Mouse (Mus musculus) lung, postnatal 0 days (tissue): ENCODE measurements around the gene Gpc6. TPM values are rescaled to one million over a fixed set of nuclear protein-coding genes. Genes with fewer than 3 reads are reported as not detected.
A peak's percentile ranks its signal among the peaks of the same experiment; 100 is the strongest.

Experiments used
- ATAC-seq: fragments of 200-750 bp; cut with Nextera tagmentation; 2 replicates; pipeline ENCODE4 v1.8.0; 2017; ENCODE audit warnings: moderate library complexity
- DNase-seq: peaks from one replicate; pipeline ENCODE4 v3.0.0-alpha.2; 2016; ENCODE audit warnings: low spot score
- H3K27ac ChIP-seq: fragments of 300-500 bp; sonication (generic); 2 replicates; pipeline ENCODE4 v1.5.1; 2014; ENCODE audit warnings: antibody characterized with exemption, mild to moderate bottlenecking, low read length, mixed read lengths
- H3K27me3 ChIP-seq: fragments of 300-500 bp; sonication (generic); replicated peaks from 2 replicates; pipeline ENCODE4 v1.6.1; 2014; ENCODE audit warnings: low read length, mixed read lengths; ENCODE audit not compliant: insufficient read depth
- H3K36me3 ChIP-seq: fragments of 300-500 bp; sonication (generic); 2 replicates; pipeline ENCODE4 v1.6.1; 2014; ENCODE audit warnings: low read length, mixed read lengths; ENCODE audit not compliant: insufficient read depth
- H3K4me1 ChIP-seq: fragments of 300-500 bp; sonication (generic); 2 replicates; pipeline ENCODE4 v1.6.1; 2014; ENCODE audit warnings: antibody characterized with exemption, low read depth, low read length, mixed read lengths; ENCODE audit not compliant: insufficient read depth
- H3K4me2 ChIP-seq: fragments of 300-500 bp; sonication (generic); replicated peaks from 2 replicates; pipeline ENCODE4 v1.6.1; 2014; ENCODE audit warnings: low read depth, mild to moderate bottlenecking, low read length, moderate library complexity, mixed read lengths
- H3K4me3 ChIP-seq: fragments of 300-500 bp; sonication (generic); 2 replicates; pipeline ENCODE4 v1.5.1; 2014; ENCODE audit warnings: low read depth, low read length
- H3K9ac ChIP-seq: fragments of 300-500 bp; sonication (generic); replicated peaks from 2 replicates; pipeline ENCODE4 v1.6.1; 2014; ENCODE audit warnings: low read depth, mild to moderate bottlenecking
- H3K9me3 ChIP-seq: fragments of 300-500 bp; sonication (generic); 2 replicates; pipeline ENCODE4 v1.6.1; 2016; ENCODE audit warnings: low read length, mixed read lengths
- CTCF ChIP-seq: IDR thresholded peaks from 2 replicates; pipeline ENCODE4 v1.5.1; 2016; ENCODE audit warnings: antibody characterized with exemption, mild to moderate bottlenecking
- EP300 ChIP-seq: IDR thresholded peaks from 2 replicates; pipeline ENCODE4 v1.6.1; 2016; ENCODE audit warnings: antibody characterized with exemption, mild to moderate bottlenecking, control low read depth
- WGBS: fragments of 180-500 bp; shearing (Covaris S2); extraction: QIAGEN DNeasy Blood & Tissue Kit; methylation state at CpG from one replicate; pipeline ENCODE4 v1.1.7; 2014; 5-methylcytosine and 5-hydroxymethylcytosine counted together
- polyA plus RNA-seq: library from polyadenylated mRNA; unstranded; fragments of >200 nt; fragmentation: Nextera tagmentation; extraction: Ambion mirVana; gene quantifications from 2 replicates; pipeline ENCODE4 v1.2.1, GENCODE M21; 2015

Gene Gpc6
- polyA plus RNA-seq, 1 experiment from 2014 or later: 3.1 TPM

DNA sequence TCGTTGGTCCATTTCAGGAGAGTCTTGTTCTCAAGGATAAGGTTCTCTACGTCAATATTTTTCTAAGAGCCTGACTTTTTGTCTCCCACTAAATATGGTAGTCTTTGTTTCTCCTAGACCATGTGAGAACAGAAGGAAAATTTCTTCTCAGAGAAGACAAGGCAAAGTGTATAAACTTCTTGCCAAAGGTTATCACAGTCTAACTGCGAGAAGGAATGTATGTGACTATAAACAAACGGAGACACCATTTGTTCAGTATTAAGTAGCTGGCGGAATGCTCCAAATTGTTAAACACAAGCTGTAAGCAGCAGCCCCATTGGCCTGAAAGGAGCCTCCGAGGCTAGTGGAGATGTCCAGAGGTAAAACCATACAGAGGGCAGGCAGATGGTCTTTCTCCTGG, 454.9 kb downstream of the Gpc6 start:
- Histone ChIP-seq H3K4me2 (no peak overlapping the region), H3K27ac (no peak overlapping the region), H3K4me3 (no peak overlapping the region), H3K36me3 (no peaks in the 10 kb centered on the region), H3K4me1 (no peaks in the 10 kb centered on the region), H3K9me3 (no peaks in the 10 kb centered on the region), H3K27me3 (no peaks in the 10 kb centered on the region), H3K9ac (no peak overlapping the region)
- peak; percentile 16 for DNase-seq
- no peak for ATAC-seq
- TF ChIP-seq CTCF: no peak
- TF ChIP-seq EP300: no peak
- 22% methylated on average over 6 of the region's 6 CpGs for WGBS

DNA sequence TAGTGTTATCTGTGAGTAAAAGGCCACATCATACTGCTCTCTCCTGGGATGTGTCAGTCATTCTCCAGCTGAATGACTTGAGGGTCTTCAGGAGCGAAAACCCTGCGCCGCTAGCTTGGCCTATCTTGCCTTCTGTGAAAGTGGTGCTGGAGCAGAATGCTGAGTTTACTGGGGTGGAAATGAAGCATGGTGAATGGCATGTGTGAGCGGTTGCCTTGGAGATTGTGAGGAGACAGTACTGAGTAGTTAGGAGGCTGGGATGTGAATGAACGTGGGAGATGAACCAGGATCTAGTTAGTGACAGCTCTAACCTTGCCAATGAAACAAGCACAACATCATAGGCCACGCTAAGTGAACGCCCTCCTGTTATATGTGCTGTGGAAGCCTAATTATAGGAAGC, 458.1 kb downstream of the Gpc6 start:
- no peaks in the 10 kb centered on the region for H3K4me1 ChIP-seq
- H3K4me2 ChIP-seq: no peak overlapping the region
- no peaks in the 10 kb centered on the region for H3K27me3 ChIP-seq
- H3K27ac ChIP-seq: no peak overlapping the region
- H3K9ac ChIP-seq: no peak overlapping the region
- no peak for DNase-seq
- no peaks in the 10 kb centered on the region for H3K36me3 ChIP-seq
- ATAC-seq: no peak
- TF ChIP-seq CTCF: no peak
- no peak for TF ChIP-seq EP300
- 96% methylated on average over 7 of the region's 7 CpGs for WGBS
- H3K9me3 ChIP-seq: no peaks in the 10 kb centered on the region
- H3K4me3 ChIP-seq: no peak overlapping the region

DNA sequence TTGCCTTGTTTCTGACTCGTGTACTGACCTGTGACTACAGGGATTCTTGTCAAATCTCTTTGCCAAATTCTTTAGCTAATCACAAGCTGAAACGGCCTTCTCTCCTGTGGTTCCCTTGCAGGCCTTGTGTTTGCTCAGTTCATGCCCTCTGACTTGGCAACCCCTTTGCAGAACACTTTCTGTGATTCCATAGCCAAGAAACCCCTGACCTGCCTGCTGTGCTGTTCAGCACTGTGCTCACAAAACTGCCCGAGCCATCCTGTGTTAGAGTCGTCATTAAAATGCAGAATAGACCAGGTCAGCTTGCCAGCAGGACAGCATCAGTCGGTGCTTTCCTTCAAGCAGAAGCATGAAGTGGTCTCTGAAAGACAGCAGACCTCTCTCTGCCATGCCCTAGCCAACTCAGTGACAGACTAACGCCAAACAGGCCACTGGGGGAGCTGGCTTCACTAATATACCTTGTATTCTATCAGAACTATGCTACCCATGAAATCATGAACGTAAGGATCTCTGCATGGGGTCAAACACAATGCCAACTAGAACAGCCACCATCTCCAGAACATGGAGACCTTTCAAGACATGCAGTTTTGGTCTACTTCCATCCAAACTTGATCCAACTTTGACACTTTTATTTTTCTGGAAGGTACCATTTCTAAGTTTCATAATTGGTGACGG, 459.1 kb downstream of the Gpc6 start:
- ATAC-seq (no peak), DNase-seq (no peak)
- 47% methylated on average over 8 of the region's 8 CpGs for WGBS
- Histone ChIP-seq H3K36me3 (no peaks in the 10 kb centered on the region), H3K4me2 (no peak overlapping the region), H3K9me3 (no peaks in the 10 kb centered on the region), H3K9ac (no peak overlapping the region), H3K4me3 (no peak overlapping the region), H3K27me3 (no peaks in the 10 kb centered on the region), H3K27ac (no peak overlapping the region), H3K4me1 (no peaks in the 10 kb centered on the region)
- TF ChIP-seq EP300: no peak
- TF ChIP-seq CTCF: no peak

DNA sequence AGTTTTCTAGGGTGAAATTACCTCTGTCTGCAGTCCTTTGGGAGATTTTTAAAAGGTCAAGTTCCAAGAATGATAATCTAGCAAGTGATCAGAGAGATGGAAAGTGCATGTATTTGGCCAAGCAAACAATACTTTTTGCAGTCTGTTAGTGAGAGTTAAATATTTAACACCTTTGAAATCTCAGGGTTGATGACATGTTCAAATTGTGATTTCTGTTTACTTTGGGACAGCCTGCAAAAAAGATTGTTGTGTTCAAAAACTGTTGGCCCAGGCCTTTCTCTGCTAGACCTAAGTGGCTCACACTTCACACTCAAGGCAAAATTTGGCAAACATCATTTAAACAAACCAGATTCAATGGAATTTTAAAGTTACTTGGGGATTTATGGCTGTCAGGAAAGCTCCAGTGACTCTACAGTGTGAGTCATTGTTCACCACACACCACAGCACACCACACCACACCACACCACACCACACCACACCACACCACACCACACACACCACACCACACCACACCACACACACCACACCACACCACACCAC, 460.7 kb downstream of the Gpc6 start:
- Histone ChIP-seq H3K9me3 (no peaks in the 10 kb centered on the region), H3K27ac (no peak overlapping the region), H3K27me3 (no peaks in the 10 kb centered on the region), H3K36me3 (no peaks in the 10 kb centered on the region), H3K4me2 (no peak overlapping the region), H3K9ac (no peak overlapping the region), H3K4me1 (no peaks in the 10 kb centered on the region), H3K4me3 (no peak overlapping the region)
- no peak for DNase-seq
- no peak for TF ChIP-seq CTCF
- ATAC-seq: no peak

DNA sequence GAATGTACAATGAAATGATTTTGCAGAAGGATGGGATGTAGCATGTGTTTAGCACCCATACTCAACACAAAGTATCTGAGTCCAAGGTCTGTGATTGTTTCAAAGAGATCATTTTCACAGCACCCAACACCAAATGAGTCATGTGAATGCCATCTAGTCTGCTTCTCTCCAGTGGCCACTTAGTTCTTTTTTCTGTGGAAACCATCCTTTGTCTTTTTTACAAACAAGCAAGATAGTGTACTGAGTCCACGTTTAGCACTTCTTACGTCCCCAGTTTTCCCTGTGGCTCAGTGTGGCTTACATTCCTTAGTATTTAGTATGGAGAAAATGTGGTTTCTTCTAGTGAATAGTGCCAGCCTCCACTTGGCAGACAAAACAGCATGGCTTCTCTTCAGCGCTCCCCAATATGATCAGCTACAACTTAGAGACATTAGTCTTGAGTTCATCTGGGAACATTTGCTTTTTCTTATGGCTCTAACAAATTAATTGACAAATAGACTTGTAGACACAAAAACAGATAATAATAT, 465.7 kb downstream of the Gpc6 start:
- TF ChIP-seq CTCF (no peak), EP300 (no peak)
- no peak overlapping the region for H3K4me2 ChIP-seq

DNA sequence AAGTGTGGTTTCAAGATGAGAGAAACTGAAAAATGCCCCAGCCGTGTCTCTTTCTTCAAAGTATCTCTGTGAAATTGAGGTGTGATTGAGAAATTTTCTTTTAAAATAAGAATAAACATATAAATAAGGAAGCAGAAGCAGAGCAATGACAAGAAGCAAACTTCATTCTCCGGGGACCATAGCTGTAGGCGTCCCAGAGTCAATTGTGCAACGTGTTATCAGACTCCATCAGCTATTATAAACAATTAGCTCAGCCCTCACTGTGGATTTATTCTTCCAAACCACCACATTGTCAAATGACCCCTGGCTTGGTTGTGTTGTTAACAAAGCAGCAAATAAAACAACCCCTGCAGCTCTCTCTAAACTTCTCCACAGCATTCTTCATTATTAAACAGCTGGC, 466.3 kb downstream of the Gpc6 start:
- Histone ChIP-seq H3K4me2 (no peak overlapping the region), H3K4me3 (no peak overlapping the region), H3K27me3 (no peaks in the 10 kb centered on the region), H3K27ac (no peak overlapping the region), H3K36me3 (no peaks in the 10 kb centered on the region), H3K4me1 (no peaks in the 10 kb centered on the region), H3K9ac (no peak overlapping the region), H3K9me3 (no peaks in the 10 kb centered on the region)
- TF ChIP-seq CTCF (no peak), EP300 (no peak)
- DNase-seq (peak; percentile 49), ATAC-seq (peak; percentile 37; the same call in 1 of the 2 replicates)
- WGBS: 37% methylated on average over 4 of the region's 4 CpGs

More for the DNA sequence above, 465.7 kb downstream of the Gpc6 start:
- H3K9me3 ChIP-seq: no peaks in the 10 kb centered on the region
- DNase-seq (no peak), ATAC-seq (no peak)
- no peaks in the 10 kb centered on the region for H3K4me1 ChIP-seq
- H3K27ac ChIP-seq: no peak overlapping the region
- no peaks in the 10 kb centered on the region for H3K27me3 ChIP-seq
- 77% methylated on average over 3 of the region's 3 CpGs for WGBS
- H3K9ac ChIP-seq: no peak overlapping the region
- no peak overlapping the region for H3K4me3 ChIP-seq
- no peaks in the 10 kb centered on the region for H3K36me3 ChIP-seq
